Mouse (Mus musculus): ENCODE data around the gene Npff.

Npff gene

GRCm38 (mm10) chr15:102519211-102520141, 5.3 kb downstream of the Npff start:
- no peak for DNase-seq

GRCm38 (mm10) chr15:102518859-102519201, 5.9 kb downstream of the Npff start:
- DNase-seq, result no peak

- peak; percentile 99 to 100 for DNase-seq
Observed at GRCm38 (mm10) chr15:102517976-102518858, 6.5 kb downstream of the Npff start, which contains the start of gene Tarbp2. TSS of gene Tarbp2 (plus strand) at chr15:102518192.

- DNase-seq, result no peak
Observed at GRCm38 (mm10) chr15:102517631-102517975, 7.1 kb downstream of the Npff start.

GRCm38 (mm10) chr15:102516728-102517404, 7.9 kb downstream of the Npff start, which contains the start of gene Map3k12:
TSS of gene Map3k12 (minus strand) at chr15:102517064.
- DNase-seq, result peak; percentile 74 to 82

DNA sequence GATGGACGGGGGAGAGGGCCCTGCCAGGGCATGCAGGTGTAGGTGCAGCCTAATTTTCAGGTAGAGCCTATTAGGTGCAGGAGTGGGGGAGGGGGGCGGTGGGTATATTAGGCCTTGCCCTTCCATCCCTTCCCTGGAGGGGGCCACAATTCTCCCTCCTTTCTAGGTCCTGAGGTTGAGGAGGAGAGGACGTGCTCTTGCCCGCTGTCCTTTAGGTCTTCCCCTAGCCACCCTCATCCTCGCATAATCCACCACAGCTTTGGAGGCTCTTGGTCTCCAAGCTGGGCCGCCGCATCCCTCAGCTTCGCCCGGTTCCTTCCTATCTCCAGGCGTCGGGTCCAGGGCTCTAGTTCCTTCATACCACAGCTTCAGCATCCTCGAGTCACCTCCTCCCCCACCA, 8.4 kb downstream of the Npff start:
- no peak for DNase-seq

GRCm38 (mm10) chr15:102515791-102516190, 9.0 kb downstream of the Npff start:
- DNase-seq, result no peak

GRCm38 (mm10) chr15:102515261-102515660, 9.5 kb downstream of the Npff start:
- no peak for DNase-seq

- no peak for DNase-seq
Observed at GRCm38 (mm10) chr15:102513004-102513403, 11.7 kb downstream of the Npff start.

- DNase-seq, result no peak
Observed at GRCm38 (mm10) chr15:102512471-102512870, 12.3 kb downstream of the Npff start.

- DNase-seq, result no peak
Observed at GRCm38 (mm10) chr15:102512010-102512409, 12.7 kb downstream of the Npff start.

DNA sequence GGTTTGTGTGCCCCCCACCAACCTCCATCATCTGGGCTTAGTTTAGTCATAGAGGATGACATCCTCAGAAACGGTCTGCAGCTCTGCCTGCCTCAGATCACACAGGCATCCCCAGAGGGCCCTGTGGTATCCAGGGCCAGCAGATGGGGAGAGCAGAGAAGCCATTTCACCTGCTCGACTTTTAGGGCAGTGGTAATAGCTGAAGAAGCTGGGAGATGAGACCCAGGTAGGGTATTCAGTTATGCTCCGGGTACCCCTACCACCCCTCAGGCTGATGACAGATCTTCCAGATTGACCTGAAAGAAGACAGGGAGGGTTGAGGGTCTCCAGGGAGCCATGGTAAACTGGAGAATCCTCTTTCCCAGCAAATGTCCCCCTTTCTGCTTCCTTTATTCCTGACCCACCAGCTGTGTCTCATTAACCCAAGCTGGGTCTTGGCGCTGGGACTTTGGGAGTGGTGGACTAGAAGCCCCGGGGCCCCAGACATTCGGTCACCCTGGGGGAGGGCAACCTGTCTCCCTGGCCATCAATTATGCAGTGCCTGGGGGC, 13.4 kb downstream of the Npff start:
- no peak for DNase-seq

DNA sequence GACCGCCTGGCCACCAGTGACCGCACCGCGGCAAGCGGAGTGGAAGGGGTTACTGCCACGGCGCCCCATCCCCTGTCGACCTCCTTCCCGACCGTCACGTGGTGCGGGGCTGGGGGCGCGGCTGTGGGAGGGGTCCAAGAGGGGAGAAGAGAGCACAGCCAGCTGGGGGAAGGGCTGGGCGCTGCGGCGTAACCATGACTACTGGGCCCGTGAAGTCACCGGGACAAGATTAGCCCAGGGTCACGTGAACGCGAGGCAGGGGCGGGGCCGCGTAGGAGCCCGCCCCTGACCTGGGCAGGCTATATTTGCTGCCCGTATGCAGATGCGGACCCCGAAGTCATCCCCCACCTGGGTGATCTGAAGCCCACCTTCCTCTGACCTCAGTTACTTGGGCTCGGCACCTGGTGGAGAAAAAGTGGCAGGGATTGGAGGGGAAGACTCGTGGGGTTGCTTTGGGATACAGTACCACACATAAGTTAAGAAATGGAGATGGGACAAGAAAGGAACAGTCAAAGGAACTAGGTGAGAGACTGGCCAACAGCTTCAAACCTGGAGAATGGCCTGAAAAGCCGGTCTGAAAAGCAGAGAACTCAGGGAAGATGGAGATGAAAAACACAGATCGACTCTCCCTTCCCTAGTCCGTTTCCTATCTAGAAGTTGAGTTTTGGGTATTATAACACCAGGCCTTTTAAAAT, 14.0 kb downstream of the Npff start:
- peak; percentile 68 to 85 for DNase-seq

- no peak for DNase-seq
Observed at GRCm38 (mm10) chr15:102510110-102510509, 14.6 kb downstream of the Npff start.

DNA sequence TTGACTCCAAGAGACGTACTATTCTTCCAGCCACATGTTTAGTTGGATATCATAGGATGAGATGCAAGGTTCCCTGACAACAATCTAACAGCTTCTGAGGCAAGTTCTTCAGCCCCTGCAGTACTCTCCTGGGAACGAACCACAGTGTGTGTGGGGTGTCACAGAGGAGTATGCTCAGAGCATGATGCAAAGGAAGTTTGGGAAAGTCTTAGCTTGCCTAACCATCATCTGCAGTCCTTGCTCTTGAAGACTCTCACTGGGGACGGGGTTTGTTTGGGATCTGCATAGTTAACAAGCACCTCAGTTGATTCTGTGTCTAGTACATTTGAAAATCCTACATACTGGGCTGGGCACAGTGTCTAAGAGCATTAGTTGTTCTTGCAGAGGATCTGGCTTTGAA, 16.4 kb downstream of the Npff start:
- DNase-seq, result no peak

- DNase-seq, result no peak
Observed at GRCm38 (mm10) chr15:102507561-102507960, 17.2 kb downstream of the Npff start.

DNA sequence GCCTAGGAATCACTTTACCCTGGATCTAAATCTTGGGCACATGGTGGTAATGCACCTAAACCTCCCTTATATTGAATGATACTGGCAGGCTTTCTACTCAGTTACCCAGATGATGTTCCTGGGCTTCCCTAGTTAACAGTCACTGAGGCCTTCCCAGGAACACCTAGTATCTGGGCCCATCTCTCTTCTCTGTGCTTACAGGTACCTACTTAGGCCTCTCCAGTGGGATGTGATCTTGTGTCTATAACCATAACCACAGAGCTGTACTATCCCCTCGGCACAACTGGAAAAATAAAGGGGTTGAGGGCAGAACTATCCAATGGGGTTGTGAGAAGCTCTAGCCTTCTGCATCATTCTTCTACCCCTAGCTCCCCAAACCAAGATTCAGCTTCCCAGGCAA, 17.9 kb downstream of the Npff start:
- DNase-seq, result no peak

DNA sequence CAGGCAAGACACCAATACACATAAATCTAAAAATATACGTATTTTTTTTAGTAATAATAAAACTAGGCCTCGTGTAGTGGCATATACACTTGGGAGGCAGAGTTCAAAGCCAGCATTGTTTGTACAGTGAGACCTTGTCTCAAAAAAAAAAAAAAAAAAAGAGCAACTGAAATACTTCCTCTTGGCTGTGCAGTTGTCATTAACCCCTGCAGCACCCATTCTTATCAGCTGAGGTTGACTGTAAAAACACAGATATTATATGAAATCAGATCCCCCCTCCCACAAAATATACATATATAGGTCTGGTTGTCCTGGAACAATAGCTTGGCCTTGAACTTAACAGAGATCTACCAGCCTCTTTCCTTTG, 18.3 kb downstream of the Npff start:
- DNase-seq, result no peak

- no peak for DNase-seq
Observed at GRCm38 (mm10) chr15:102505770-102506463, 18.8 kb downstream of the Npff start.

- no peak for DNase-seq
Observed at GRCm38 (mm10) chr15:102505073-102505769, 19.5 kb downstream of the Npff start.
